Mouse (Mus musculus) neural tube, postnatal 0 days (tissue): ENCODE data around the gene Nmnat2. TPM values are rescaled to one million over a fixed set of nuclear protein-coding genes. Genes with fewer than 3 reads are reported as not detected.

Experiments used
- polyA plus RNA-seq: library from polyadenylated mRNA; unstranded; fragments of >200 nt; fragmentation: Nextera tagmentation; extraction: Ambion mirVana; gene quantifications from 2 replicates; pipeline ENCODE4 v1.2.1, GENCODE M21; 2015

The Nmnat2 gene
- 74.3 and 79.5 TPM in 2 replicates for polyA plus RNA-seq

GRCm38 (mm10) chr1:152954821-152955523, at the start of gene Nmnat2:
Nmnat2 (plus strand) TSS chr1:152954993.

Other genes with a start within 250 kb of the Nmnat2 start
- gene Apobec4, start 204.4 kb upstream of the Nmnat2 start, polyA plus RNA-seq: not detected in 2 replicates
- gene Rgl1, start 188.6 kb upstream of the Nmnat2 start, polyA plus RNA-seq: 19.1 and 21.3 TPM in 2 replicates
- gene Arpc5, start 188.5 kb upstream of the Nmnat2 start, polyA plus RNA-seq: 201 and 204 TPM in 2 replicates
- 3.0 and 3.4 TPM in 2 replicates for gene Ncf2, start 154.8 kb upstream of the Nmnat2 start, polyA plus RNA-seq
- 25.8 and 28.1 TPM in 2 replicates for gene Smg7, start 52.3 kb upstream of the Nmnat2 start, polyA plus RNA-seq
- 2.9 and 3.5 TPM in 2 replicates for gene Lamc2, start 231.5 kb downstream of the Nmnat2 start, polyA plus RNA-seq